Mouse (Mus musculus): ENCODE data around the gene Thada. TPM values are rescaled to one million over a fixed set of nuclear protein-coding genes. Genes with fewer than 3 reads are reported as not detected.

Thada gene
- total and polyA plus RNA-seq, 2 experiments from 2014 or later: 4.3 to 12.2 TPM

DNA sequence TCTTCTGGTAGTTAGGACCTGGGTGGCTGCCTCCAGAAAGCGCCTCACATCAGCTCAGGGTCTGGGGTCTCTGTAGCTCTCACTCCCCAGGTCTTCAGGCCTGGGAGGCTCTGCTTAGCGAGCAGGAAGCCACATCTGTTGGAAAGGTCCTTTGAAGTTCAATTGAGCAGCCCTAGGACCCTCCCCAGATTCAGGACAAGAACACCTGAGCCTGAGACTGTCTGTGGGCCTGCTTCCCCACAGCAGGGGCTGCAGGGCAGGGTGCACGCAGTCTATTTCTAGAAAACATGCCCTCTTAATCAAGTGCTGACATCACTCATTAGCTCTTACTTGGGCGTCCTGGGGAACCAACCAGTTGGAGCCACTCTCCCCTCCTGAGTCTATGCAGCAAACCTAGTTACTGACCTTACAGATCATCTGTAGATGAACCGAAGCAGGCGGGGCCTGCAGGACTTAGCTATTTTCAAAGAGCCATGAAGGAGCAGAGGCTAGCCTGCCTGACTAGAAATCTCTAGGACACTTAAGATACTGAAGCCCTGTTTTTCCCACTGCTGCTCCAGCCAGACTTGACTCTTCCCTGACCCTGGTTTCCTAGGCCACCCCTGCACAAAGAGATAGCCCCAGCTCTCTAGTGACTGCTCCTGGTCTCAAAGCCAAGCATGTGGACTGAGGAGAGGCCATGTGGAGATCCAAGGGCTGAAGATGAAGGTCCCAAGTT lies 308.1 kb downstream of the Thada start:
- Histone ChIP-seq H3K36me3 (ENCODE audit: insufficient read depth, low read length) (no peaks in the 10 kb centered on the region), H3K4me2 (ENCODE audit: low read depth, low read length, poor library complexity, severe bottlenecking) (no peak overlapping the region), H3K9ac (replicated peaks; ENCODE audit: low read length, poor library complexity, severe bottlenecking) (no peak overlapping the region), H3K9me3 (ENCODE audit: low read length) (no peaks in the 10 kb centered on the region), H3K27me3 (ENCODE audit: insufficient read depth, low read length) (0 out of 2 replicates have a peak, but pooled peaks cover 3% of the 10 kb centered on the region), H3K27ac (ENCODE audit: low read depth, low read length) (no peak overlapping the region), H3K4me3 (ENCODE audit: low read depth, low read length) (no peak overlapping the region), H3K4me1 (ENCODE audit: insufficient read depth, low read length) (no peaks in the 10 kb centered on the region)
- DNase-seq (ENCODE audit: low spot score): no peak
- TF ChIP-seq CTCF (IDR thresholded peaks at IDR 0.05): no peak
- 78% methylated on average over 6 of the region's 6 CpGs for WGBS
- no peak for ATAC-seq (ENCODE audit: low FRiP score)

DNA sequence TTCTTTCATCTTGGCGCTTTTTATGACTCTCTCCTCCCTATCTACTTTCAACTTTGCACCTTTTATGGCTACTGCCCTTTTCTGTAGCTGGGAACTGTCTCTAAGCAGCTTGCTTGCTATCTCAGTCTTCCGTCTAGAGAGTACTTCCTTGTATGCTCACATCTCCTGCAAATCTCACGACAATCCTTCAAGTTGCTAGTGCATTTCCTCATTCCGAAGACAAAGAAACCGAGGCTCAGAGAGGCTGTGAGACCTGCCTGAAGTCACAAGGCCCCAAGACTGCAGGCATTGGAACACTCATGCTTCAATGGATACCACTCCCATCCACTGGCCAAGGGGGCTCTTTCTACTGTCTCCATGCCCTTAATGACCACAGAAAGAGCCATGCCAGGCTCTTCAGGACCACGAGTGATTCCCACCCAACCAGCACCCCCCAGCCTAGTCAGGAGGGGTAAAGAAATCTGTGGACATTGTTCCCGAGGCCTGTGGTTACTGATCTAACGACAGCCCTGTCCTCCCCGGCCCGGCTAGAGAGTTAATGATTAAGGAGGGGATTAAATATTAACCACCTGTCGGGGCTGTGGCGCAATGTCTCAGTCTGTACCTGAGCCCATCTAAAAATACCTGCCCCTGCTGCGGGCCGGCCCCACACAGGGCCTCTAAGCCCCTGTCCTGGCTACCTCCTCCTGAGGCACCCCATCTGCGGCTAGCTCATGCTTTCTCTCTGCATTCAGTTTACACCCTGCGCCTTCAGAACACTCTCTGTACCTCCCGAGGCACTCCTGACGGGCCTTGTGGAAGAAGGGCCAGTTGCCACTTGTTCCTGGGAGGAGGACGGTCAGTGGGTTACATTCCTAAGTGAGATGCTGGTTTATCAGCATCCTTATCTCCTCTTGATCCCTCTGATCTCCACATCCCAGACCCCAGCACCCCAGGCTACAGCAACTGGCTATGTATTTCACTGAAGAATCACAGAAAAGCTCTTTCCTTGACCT lies 309.0 kb downstream of the Thada start:
- H3K4me3 ChIP-seq (ENCODE audit: low read depth, low read length): no peak overlapping the region
- ATAC-seq (ENCODE audit: low FRiP score): no peak
- 0 out of 2 replicates have a peak, but pooled peaks cover 3% of the 10 kb centered on the region for H3K27me3 ChIP-seq (ENCODE audit: insufficient read depth, low read length)
- WGBS: 52% methylated on average over 19 of the region's 19 CpGs
- TF ChIP-seq CTCF (IDR thresholded peaks at IDR 0.05): no peak
- no peak overlapping the region for H3K4me2 ChIP-seq (ENCODE audit: low read depth, low read length, poor library complexity, severe bottlenecking)
- H3K27ac ChIP-seq (ENCODE audit: low read depth, low read length): no peak overlapping the region
- no peak overlapping the region for H3K9ac ChIP-seq (replicated peaks; ENCODE audit: low read length, poor library complexity, severe bottlenecking)
- no peak for DNase-seq (ENCODE audit: low spot score)
- H3K4me1 ChIP-seq (ENCODE audit: insufficient read depth, low read length): no peaks in the 10 kb centered on the region
- H3K9me3 ChIP-seq (ENCODE audit: low read length): no peaks in the 10 kb centered on the region
- no peaks in the 10 kb centered on the region for H3K36me3 ChIP-seq (ENCODE audit: insufficient read depth, low read length)

DNA sequence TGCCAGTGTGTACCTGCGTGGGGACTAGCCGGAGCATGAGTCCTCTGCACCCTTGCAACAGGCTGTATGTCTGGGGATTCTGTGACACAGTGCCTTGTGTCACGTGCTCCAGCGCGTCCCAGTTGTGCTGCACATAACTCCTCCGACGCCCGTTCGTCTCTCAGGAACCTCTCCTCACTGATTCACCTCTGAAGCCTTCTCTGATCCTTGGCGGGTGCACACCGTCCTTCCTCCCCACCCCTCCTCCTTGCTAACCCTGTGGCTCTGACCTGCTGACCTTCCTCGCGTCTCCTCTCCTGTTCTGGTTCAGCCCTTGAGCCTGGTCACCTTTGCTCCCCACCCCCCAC lies 309.8 kb downstream of the Thada start:
- H3K4me2 ChIP-seq (ENCODE audit: low read depth, low read length, poor library complexity, severe bottlenecking): no peak overlapping the region
- no peaks in the 10 kb centered on the region for H3K9me3 ChIP-seq (ENCODE audit: low read length)
- no peak overlapping the region for H3K9ac ChIP-seq (replicated peaks; ENCODE audit: low read length, poor library complexity, severe bottlenecking)
- no peaks in the 10 kb centered on the region for H3K36me3 ChIP-seq (ENCODE audit: insufficient read depth, low read length)
- H3K27me3 ChIP-seq (ENCODE audit: insufficient read depth, low read length): 0 out of 2 replicates have a peak, but pooled peaks cover 3% of the 10 kb centered on the region
- TF ChIP-seq CTCF (IDR thresholded peaks at IDR 0.05): no peak
- no peak for ATAC-seq (ENCODE audit: low FRiP score)
- no peak overlapping the region for H3K27ac ChIP-seq (ENCODE audit: low read depth, low read length)
- WGBS: 74% methylated on average over 13 of the region's 13 CpGs
- H3K4me3 ChIP-seq (ENCODE audit: low read depth, low read length): no peak overlapping the region
- H3K4me1 ChIP-seq (ENCODE audit: insufficient read depth, low read length): no peaks in the 10 kb centered on the region
- DNase-seq (ENCODE audit: low spot score): no peak

GRCm38 (mm10) chr17:84155516-84156226 lies 310.3 kb downstream of the Thada start:
- Histone ChIP-seq H3K27ac (ENCODE audit: low read depth, low read length) (no peak overlapping the region), H3K4me2 (ENCODE audit: low read depth, low read length, poor library complexity, severe bottlenecking) (no peak overlapping the region), H3K4me3 (ENCODE audit: low read depth, low read length) (no peak overlapping the region), H3K27me3 (ENCODE audit: insufficient read depth, low read length) (0 out of 2 replicates have a peak, but pooled peaks cover 3% of the 10 kb centered on the region), H3K36me3 (ENCODE audit: insufficient read depth, low read length) (no peaks in the 10 kb centered on the region), H3K9ac (replicated peaks; ENCODE audit: low read length, poor library complexity, severe bottlenecking) (no peak overlapping the region), H3K9me3 (ENCODE audit: low read length) (no peaks in the 10 kb centered on the region), H3K4me1 (ENCODE audit: insufficient read depth, low read length) (no peaks in the 10 kb centered on the region)
- WGBS: 83% methylated on average over 8 of the region's 8 CpGs
- DNase-seq (ENCODE audit: low spot score) (no peak), ATAC-seq (ENCODE audit: low FRiP score) (no peak)
- TF ChIP-seq CTCF (IDR thresholded peaks at IDR 0.05): no peak

GRCm38 (mm10) chr17:84155029-84155338 lies 311.0 kb downstream of the Thada start:
- no peak for TF ChIP-seq CTCF (IDR thresholded peaks at IDR 0.05)
- WGBS: 92% methylated on average over 6 of the region's 6 CpGs
- H3K9ac ChIP-seq (replicated peaks; ENCODE audit: low read length, poor library complexity, severe bottlenecking): no peak overlapping the region
- ATAC-seq (ENCODE audit: low FRiP score) (no peak), DNase-seq (ENCODE audit: low spot score) (no peak)
- H3K4me1 ChIP-seq (ENCODE audit: insufficient read depth, low read length): no peaks in the 10 kb centered on the region
- H3K27ac ChIP-seq (ENCODE audit: low read depth, low read length): no peak overlapping the region
- no peaks in the 10 kb centered on the region for H3K9me3 ChIP-seq (ENCODE audit: low read length)
- H3K36me3 ChIP-seq (ENCODE audit: insufficient read depth, low read length): no peaks in the 10 kb centered on the region
- H3K4me2 ChIP-seq (ENCODE audit: low read depth, low read length, poor library complexity, severe bottlenecking): no peak overlapping the region
- no peak overlapping the region for H3K4me3 ChIP-seq (ENCODE audit: low read depth, low read length)
- H3K27me3 ChIP-seq (ENCODE audit: insufficient read depth, low read length): 0 out of 2 replicates have a peak, but pooled peaks cover 3% of the 10 kb centered on the region

Measured in midbrain, postnatal 0 days (tissue).